Mouse (Mus musculus): ENCODE measurements around the gene Mad1l1. TPM values are rescaled to one million over a fixed set of nuclear protein-coding genes. Genes with fewer than 3 reads are reported as not detected.

Gene Mad1l1
- polyA plus RNA-seq, 1 experiment from 2014 or later, result 43.1 TPM

GRCm38 (mm10) chr5:140255265-140255664, 66.1 kb downstream of the Mad1l1 start:
- Histone ChIP-seq H3K27ac (no peak overlapping the region), H3K4me3 (no peak overlapping the region), H3K4me1 (peaks cover 8% of the 10 kb centered on the region; the same call in 1 of the 2 replicates), H3K4me2 (no peak overlapping the region), H3K9ac (no peak overlapping the region), H3K27me3 (no peaks in the 10 kb centered on the region), H3K9me3 (replicated peaks) (no peaks in the 10 kb centered on the region), H3K36me3 (ENCODE audit: poor library complexity, severe bottlenecking) (peaks cover 20% of the 10 kb centered on the region)
- no peak for ATAC-seq
- WGBS, result 89% methylated on average over 5 of the region's 5 CpGs

GRCm38 (mm10) chr5:140254656-140255055, 66.7 kb downstream of the Mad1l1 start:
- Histone ChIP-seq H3K9ac (no peak overlapping the region), H3K4me3 (no peak overlapping the region), H3K36me3 (ENCODE audit: poor library complexity, severe bottlenecking) (peaks cover 16% of the 10 kb centered on the region), H3K27ac (no peak overlapping the region), H3K27me3 (no peaks in the 10 kb centered on the region), H3K9me3 (replicated peaks) (no peaks in the 10 kb centered on the region), H3K4me1 (peaks cover 11% of the 10 kb centered on the region), H3K4me2 (no peak overlapping the region)
- no peak for ATAC-seq
- WGBS, result 92% methylated on average over 1 of the region's 1 CpGs

GRCm38 (mm10) chr5:140251989-140252388, 69.4 kb downstream of the Mad1l1 start:
- Histone ChIP-seq H3K9me3 (replicated peaks) (no peaks in the 10 kb centered on the region), H3K4me2 (no peak overlapping the region), H3K4me3 (no peak overlapping the region), H3K27me3 (no peaks in the 10 kb centered on the region), H3K9ac (no peak overlapping the region), H3K36me3 (ENCODE audit: poor library complexity, severe bottlenecking) (peaks cover 7% of the 10 kb centered on the region; the same call in 1 of the 2 replicates), H3K27ac (no peak overlapping the region), H3K4me1 (peaks cover 16% of the 10 kb centered on the region)
- ATAC-seq, result no peak; the same call in 1 of the 2 replicates
- WGBS, result 90% methylated on average over 2 of the region's 2 CpGs

GRCm38 (mm10) chr5:140250370-140250769, 71.0 kb downstream of the Mad1l1 start:
- no peaks in the 10 kb centered on the region for H3K27me3 ChIP-seq
- H3K4me3 ChIP-seq, result no peak overlapping the region
- no peak overlapping the region for H3K4me2 ChIP-seq
- no peak overlapping the region for H3K9ac ChIP-seq
- no peaks in the 10 kb centered on the region for H3K9me3 ChIP-seq (replicated peaks)
- H3K27ac ChIP-seq, result no peak overlapping the region
- 97% methylated on average over 3 of the region's 3 CpGs for WGBS
- ATAC-seq, result no peak
- peaks cover 16% of the 10 kb centered on the region for H3K4me1 ChIP-seq
- H3K36me3 ChIP-seq (ENCODE audit: poor library complexity, severe bottlenecking), result peaks cover 7% of the 10 kb centered on the region; the same call in 1 of the 2 replicates

GRCm38 (mm10) chr5:140249359-140250062, 71.8 kb downstream of the Mad1l1 start:
- Histone ChIP-seq H3K27me3 (no peaks in the 10 kb centered on the region), H3K9me3 (replicated peaks) (no peaks in the 10 kb centered on the region), H3K4me2 (no peak overlapping the region), H3K27ac (peak overlapping the region; percentile 14; the same call in 1 of the 2 replicates), H3K4me1 (peaks cover 16% of the 10 kb centered on the region), H3K36me3 (ENCODE audit: poor library complexity, severe bottlenecking) (peaks cover 7% of the 10 kb centered on the region; the same call in 1 of the 2 replicates), H3K9ac (no peak overlapping the region), H3K4me3 (no peak overlapping the region)
- WGBS, result 47% methylated on average over 6 of the region's 6 CpGs
- no peak for ATAC-seq

DNA sequence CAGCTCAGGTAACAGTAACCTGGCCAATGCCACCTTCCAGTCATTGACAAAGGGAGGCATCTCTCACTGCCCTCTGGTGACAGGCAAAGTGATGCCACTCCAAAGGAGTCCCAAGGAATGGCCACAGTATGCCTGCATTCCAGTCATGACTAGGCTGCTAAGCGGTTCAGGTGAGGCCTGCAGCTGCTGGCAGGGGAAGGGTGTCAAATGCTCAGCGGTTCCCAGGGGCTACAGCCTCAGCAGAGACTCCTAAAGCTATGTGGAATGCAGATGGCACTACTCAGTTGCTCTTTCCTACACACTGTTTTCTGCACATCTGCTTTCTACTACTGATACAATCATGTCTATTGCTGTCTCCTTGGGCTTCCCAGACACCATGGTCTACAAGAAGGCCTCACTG, 73.3 kb downstream of the Mad1l1 start:
- Histone ChIP-seq H3K36me3 (ENCODE audit: poor library complexity, severe bottlenecking) (0 out of 2 replicates have a peak, but pooled peaks cover 7% of the 10 kb centered on the region), H3K27ac (no peak overlapping the region), H3K9me3 (replicated peaks) (no peaks in the 10 kb centered on the region), H3K9ac (no peak overlapping the region), H3K4me3 (no peak overlapping the region), H3K27me3 (no peaks in the 10 kb centered on the region), H3K4me2 (no peak overlapping the region), H3K4me1 (peaks cover 16% of the 10 kb centered on the region)
- no peak for ATAC-seq
- WGBS, result 85% methylated on average over 2 of the region's 2 CpGs

DNA sequence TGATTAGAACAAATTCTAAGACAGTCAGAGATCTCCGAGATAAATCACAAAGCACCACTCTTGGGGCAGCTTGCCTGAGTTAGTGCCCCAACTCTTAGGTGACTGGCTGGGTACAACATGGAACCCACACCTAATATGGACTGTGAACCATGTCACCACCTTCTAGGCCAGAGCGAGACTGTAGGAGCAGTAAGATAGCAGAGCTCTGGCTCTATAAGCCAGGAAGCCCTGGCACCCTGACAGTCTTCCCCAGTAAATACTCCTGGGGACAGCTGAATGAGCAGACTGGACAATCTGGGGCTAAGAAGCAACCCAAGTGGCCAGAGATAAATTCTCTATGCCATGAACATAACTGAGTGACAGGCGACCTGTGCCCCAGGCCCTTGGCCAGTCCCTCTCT, 81.1 kb downstream of the Mad1l1 start:
- Histone ChIP-seq H3K27me3 (no peaks in the 10 kb centered on the region), H3K36me3 (ENCODE audit: poor library complexity, severe bottlenecking) (0 out of 2 replicates have a peak, but pooled peaks cover 4% of the 10 kb centered on the region), H3K4me1 (peaks cover 6% of the 10 kb centered on the region), H3K9me3 (replicated peaks) (no peaks in the 10 kb centered on the region), H3K4me3 (no peak overlapping the region), H3K4me2 (no peak overlapping the region), H3K9ac (no peak overlapping the region), H3K27ac (no peak overlapping the region)
- 93% methylated on average over 3 of the region's 3 CpGs for WGBS
- ATAC-seq, result no peak

DNA sequence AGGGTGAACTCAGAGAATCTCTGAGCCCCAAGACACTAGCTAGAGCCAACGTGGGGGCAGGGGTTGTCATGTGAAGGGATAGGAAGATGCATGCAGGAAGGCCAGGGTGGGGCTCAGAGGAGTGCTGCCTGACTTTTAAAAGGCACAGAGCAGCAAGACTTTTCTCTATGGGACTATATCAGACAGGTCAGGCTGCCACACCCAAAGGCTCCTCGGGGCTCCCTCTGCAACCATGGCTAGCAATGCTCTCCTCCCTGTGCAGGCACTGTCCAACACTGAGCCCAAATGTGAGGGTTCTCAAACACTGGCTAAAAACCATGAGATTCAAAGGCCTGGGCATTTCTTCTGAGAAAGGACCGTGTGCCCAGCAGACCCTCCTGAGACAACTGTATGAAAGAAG, 82.5 kb downstream of the Mad1l1 start:
- WGBS, result 86% methylated on average over 3 of the region's 3 CpGs

DNA sequence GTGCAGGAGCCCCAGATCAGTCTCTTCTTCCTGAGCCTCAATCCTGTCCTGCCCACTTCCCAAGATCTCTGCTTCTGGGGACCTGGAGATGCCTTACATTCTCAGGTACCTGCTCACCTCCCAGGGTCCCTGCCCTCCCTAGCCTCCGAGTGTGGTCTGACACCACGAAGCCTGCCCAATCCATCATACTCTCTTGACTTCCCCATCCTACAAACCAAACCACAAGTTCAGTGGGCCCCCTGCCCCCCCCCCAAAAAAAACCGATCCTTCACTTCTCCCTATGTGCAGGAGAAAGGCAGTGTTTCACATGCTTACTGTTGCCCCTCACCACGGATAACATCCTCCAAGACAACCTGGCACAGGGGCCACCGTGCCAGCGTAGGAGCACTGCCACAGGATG, 90.5 kb downstream of the Mad1l1 start:
- Histone ChIP-seq H3K27ac (no peak overlapping the region), H3K9me3 (replicated peaks) (no peaks in the 10 kb centered on the region), H3K4me1 (peaks cover 11% of the 10 kb centered on the region; the same call in 1 of the 2 replicates), H3K9ac (no peak overlapping the region), H3K4me3 (no peak overlapping the region), H3K36me3 (ENCODE audit: poor library complexity, severe bottlenecking) (no peaks in the 10 kb centered on the region), H3K27me3 (no peaks in the 10 kb centered on the region), H3K4me2 (no peak overlapping the region)
- WGBS, result 95% methylated on average over 6 of the region's 6 CpGs
- no peak for ATAC-seq

More for the DNA sequence above, 82.5 kb downstream of the Mad1l1 start:
- H3K4me2 ChIP-seq, result no peak overlapping the region
- no peak overlapping the region for H3K4me3 ChIP-seq
- no peak overlapping the region for H3K27ac ChIP-seq
- peaks cover 8% of the 10 kb centered on the region for H3K4me1 ChIP-seq
- ATAC-seq, result no peak
- H3K9ac ChIP-seq, result no peak overlapping the region
- H3K36me3 ChIP-seq (ENCODE audit: poor library complexity, severe bottlenecking), result 0 out of 2 replicates have a peak, but pooled peaks cover 4% of the 10 kb centered on the region
- no peaks in the 10 kb centered on the region for H3K9me3 ChIP-seq (replicated peaks)
- no peaks in the 10 kb centered on the region for H3K27me3 ChIP-seq

GRCm38 (mm10) chr5:140228306-140228705, 93.0 kb downstream of the Mad1l1 start:
- no peaks in the 10 kb centered on the region for H3K27me3 ChIP-seq
- peaks cover 13% of the 10 kb centered on the region for H3K4me1 ChIP-seq
- no peaks in the 10 kb centered on the region for H3K36me3 ChIP-seq (ENCODE audit: poor library complexity, severe bottlenecking)
- no peak overlapping the region for H3K27ac ChIP-seq
- H3K4me3 ChIP-seq, result no peak overlapping the region
- no peak for ATAC-seq
- no peaks in the 10 kb centered on the region for H3K9me3 ChIP-seq (replicated peaks)
- H3K4me2 ChIP-seq, result no peak overlapping the region
- 90% methylated on average over 3 of the region's 3 CpGs for WGBS
- no peak overlapping the region for H3K9ac ChIP-seq

DNA sequence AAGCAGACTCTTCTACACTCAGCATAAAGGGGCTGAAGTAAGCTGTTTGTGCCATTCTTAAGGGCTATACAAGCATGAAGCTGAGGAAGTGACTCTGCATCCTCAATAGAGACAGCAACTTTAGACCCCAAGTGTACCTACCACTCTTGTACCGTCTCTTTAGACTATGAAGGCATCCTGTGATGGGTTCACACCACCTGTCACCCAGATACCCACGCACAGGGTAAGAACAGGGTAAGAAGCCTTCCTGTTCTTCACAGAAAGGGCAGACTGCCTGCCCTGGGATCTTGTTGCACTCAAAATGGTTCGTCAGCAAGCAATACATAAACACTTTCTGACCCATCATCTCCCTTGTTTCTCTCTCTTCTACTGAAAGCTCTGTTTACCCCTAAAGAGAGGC, 94.5 kb downstream of the Mad1l1 start:
- Histone ChIP-seq H3K36me3 (ENCODE audit: poor library complexity, severe bottlenecking) (no peaks in the 10 kb centered on the region), H3K4me1 (peaks cover 20% of the 10 kb centered on the region), H3K4me3 (no peak overlapping the region), H3K9me3 (replicated peaks) (no peaks in the 10 kb centered on the region), H3K9ac (no peak overlapping the region), H3K27me3 (no peaks in the 10 kb centered on the region), H3K4me2 (no peak overlapping the region), H3K27ac (peak overlapping the region; percentile 31; the same call in 1 of the 2 replicates)
- ATAC-seq, result no peak
- WGBS, result 80% methylated on average over 3 of the region's 3 CpGs

- no peak overlapping the region for H3K9ac ChIP-seq
- ATAC-seq, result no peak
- WGBS, result 92% methylated on average over 2 of the region's 2 CpGs
- peaks cover 23% of the 10 kb centered on the region for H3K4me1 ChIP-seq
- no peaks in the 10 kb centered on the region for H3K36me3 ChIP-seq (ENCODE audit: poor library complexity, severe bottlenecking)
- H3K27ac ChIP-seq, result no peak overlapping the region
- no peak overlapping the region for H3K4me2 ChIP-seq
- no peak overlapping the region for H3K4me3 ChIP-seq
- H3K27me3 ChIP-seq, result no peaks in the 10 kb centered on the region
- H3K9me3 ChIP-seq (replicated peaks), result no peaks in the 10 kb centered on the region
Measured at GRCm38 (mm10) chr5:140225881-140226280, 95.5 kb downstream of the Mad1l1 start.

- Histone ChIP-seq H3K36me3 (ENCODE audit: poor library complexity, severe bottlenecking) (no peaks in the 10 kb centered on the region), H3K4me1 (peaks cover 23% of the 10 kb centered on the region), H3K27me3 (no peaks in the 10 kb centered on the region), H3K4me2 (no peak overlapping the region), H3K9ac (no peak overlapping the region), H3K4me3 (no peak overlapping the region), H3K27ac (no peak overlapping the region), H3K9me3 (replicated peaks) (no peaks in the 10 kb centered on the region)
- ATAC-seq, result no peak
- WGBS, result 95% methylated on average over 2 of the region's 2 CpGs
Measured at GRCm38 (mm10) chr5:140225103-140225502, 96.2 kb downstream of the Mad1l1 start.

Measured in forebrain, embryonic 13.5 days (tissue).